Mouse (Mus musculus) inflammation-experienced regulatory T-cells, adult 6 months (primary cell): ENCODE measurements around the gene Smim20. TPM values are rescaled to one million over a fixed set of nuclear protein-coding genes. Genes with fewer than 3 reads are reported as not detected.

ENCODE experiments used
- ATAC-seq: one replicate; pipeline ENCODE4 v1.8.0; 2017
- polyA plus RNA-seq, 3 experiments: library from polyadenylated mRNA; unstranded; fragments of 100-300 nt; shearing (Covaris generic); gene quantifications; one replicate each; pipeline ENCODE4 v1.2.1; 2017

The Smim20 gene
- polyA plus RNA-seq, 3 experiments from 2014 or later = 107 to 114 (median 113) TPM

DNA sequence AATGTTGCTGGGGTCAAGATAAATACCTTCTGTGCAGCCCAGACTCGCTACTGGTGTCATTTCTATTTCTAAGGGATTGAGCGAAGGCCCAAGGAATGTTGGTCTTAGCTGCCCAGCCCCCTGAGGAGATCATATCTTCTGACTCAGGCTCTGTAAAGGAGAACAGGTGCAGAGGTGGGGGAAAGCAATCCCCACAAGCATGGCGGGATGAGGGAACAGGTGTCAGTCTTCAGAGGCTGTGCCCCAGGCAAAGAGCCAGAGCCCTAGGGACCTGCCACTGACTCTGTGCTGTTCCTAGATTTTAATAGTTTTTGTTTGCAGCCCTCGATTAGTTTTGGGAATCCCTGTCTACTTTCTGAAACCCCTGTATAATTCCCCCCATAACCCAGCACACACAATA is 702 bp upstream of the Smim20 start:
- no peak for ATAC-seq

GRCm38 (mm10) chr5:53268095-53268692 is 1.3 kb downstream of the Smim20 start:
- no peak for ATAC-seq

- ATAC-seq = no peak
These were observed 2.9 kb downstream of the Smim20 start for GRCm38 (mm10) chr5:53269799-53270198.

DNA sequence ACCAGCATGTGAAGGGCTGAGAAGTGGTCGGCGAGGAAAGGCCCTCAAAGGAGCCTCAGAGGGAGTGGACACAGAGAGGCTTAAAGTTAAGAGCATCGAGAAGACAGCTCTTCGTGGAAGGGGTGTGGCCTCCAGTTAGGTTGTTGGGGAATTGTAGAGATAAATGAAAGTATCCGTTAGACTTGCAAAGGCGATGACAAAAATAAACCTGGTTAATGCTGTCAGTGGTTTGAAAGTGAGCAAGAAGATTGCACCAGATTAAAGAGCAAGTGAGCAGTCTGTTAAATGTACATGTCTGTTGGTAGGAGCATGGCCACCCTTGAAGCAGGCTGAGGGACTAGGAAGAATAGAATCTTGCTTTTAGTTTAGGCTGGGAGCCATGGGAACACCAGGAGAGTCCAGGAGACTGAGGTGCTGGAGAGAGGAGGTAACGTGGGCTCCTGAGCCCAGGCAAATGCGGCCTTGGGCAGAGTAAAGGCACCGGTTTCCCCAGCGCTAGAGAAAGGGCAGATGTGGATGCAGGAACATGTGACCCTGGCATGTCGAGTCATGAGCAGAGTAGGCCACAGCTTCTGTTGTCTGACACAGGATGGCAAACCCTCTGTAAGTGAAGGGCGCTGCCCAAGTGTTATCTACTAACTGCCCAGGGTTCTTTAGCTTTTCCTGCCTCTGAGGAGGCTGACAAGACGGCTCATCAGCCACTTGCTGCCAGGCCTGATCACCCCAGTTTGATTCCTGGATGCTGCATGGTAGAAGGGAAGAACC is 4.2 kb downstream of the Smim20 start:
- no peak for ATAC-seq

GRCm38 (mm10) chr5:53272626-53273025 is 5.7 kb downstream of the Smim20 start:
- ATAC-seq = no peak

DNA sequence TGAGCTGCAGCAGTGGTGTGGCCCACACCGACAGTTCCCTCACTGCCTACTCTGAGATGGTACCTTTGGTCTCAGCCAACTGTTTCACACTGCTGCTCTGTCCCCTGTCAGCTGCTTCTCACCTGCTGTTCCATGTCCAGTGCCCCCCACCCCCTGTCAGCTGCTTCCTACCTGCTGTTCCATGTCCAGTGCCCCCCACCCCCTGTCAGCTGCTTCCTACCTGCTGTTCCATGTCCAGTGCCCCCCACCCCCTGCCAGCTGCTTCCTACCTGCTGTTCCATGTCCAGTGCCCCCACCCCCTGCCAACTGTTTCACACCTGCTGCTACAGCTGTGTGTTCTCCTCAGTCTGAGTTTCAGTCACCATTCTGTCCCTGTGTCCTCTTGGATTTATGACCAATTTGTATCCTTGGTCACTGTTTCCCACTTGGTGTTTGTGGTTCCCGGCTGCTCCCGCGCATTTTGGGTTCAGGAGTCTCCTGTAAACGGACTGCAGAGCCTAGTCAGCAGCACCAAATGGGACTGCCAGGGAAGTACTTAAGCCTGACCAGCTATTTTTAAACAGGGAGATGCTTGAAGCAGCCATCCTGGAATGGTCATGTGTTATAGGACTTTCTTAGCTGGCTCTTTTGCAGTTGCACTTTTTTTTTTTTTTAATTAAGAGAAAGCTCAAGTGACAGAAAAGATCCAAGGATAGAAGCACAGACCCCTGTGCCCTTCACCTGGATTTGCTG is 7.0 kb downstream of the Smim20 start:
- no peak for ATAC-seq

DNA sequence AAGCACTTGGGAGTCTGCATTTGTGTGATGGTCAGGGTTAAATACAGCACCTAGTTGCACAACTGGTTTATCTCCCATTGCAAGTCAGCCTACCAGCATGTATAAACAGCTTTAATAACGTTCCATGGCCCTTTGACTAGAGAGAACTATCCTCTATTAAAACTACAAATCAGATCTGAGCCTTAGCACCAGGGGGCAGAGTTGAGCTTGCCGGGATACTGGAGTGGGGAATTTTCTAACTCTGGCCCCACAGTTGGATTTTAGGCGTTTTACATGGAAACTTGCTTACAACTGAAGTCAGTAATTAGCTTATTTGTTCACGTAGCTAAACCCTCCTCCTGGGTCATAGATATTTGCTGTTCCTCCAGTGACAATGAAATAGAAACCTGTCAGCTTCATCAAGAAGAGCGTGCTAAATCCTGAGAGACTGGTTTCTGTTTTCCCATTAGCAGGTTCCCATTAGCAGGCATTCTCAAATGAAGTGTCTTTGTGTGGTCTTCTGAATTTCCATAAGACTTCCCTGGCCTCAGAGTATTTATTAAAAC is 8.0 kb downstream of the Smim20 start:
- ATAC-seq = no peak

DNA sequence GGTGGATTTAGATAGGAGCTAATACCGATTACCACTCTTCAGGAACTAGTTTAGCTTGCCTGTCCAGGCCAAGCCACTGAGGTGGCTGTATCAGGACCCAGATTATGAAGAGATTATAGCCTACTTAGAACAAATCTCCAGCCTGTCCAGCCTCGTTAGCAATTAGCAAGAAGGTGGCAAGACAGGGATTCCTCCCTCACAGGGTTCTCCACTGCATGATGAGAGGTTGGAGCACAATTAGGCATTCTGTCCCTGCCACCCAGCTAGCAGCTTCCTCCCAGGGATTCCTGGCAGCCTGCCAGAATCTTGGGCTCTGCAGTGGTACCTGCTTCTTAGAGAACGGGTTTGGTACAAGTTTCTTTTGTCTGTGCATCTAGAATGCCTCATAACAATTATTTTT is 8.5 kb downstream of the Smim20 start:
- ATAC-seq = no peak

GRCm38 (mm10) chr5:53276470-53277022 is 9.7 kb downstream of the Smim20 start:
- ATAC-seq = no peak

DNA sequence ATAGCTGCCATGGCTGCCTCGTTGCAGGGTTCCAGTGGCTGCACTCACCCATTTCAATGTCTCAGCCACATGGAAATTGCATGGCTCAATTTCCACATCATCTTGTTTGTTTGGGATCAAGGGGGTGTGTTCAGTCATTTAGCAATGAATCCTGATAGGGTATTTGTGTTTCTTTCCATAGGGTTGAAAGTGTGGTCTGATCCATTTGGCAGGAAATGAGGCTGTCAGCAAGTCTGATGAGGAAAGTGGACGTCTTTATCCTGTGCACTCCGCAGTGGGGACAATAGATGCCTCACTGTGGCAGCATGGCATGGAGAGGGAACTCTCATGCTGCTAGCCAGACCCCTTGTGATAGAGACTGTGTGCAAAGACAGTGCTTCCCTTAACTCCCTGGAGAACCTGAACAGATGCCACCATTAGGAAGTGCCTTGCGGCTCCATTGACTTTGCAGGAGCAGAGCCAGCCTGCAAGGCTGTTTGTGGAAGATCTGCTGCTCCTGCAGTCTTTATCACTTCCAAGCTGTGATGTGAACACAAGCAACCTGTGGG is 10.9 kb downstream of the Smim20 start:
- ATAC-seq = no peak

DNA sequence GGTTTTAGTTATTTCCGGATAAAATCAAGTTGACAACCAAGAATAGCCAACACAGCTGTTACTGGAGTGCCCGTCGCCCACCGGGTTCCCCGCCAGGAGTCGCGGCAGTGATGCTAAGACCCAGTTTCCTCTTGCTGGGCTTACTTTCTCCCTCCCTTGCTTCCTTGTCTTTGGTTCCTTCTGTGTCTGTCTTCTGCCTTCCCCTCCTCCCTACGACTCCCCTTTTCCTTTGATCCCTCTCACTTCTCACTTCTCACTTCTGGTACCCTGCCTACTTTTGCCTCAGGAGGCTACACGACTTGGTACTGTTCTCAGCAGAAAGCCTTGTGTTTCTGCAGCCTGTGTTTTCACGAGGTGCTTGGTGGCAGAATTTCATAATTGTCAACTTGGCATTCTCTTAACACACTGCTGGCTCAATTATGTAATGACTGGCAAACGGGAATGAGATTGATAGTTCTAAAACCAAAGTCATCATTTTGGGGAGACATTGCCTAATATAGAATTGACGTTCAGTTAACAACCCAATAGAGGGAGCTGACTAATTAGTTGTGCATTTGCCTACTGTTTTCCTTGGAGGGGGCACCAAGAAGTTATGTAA is 12.4 kb downstream of the Smim20 start:
- no peak for ATAC-seq

DNA sequence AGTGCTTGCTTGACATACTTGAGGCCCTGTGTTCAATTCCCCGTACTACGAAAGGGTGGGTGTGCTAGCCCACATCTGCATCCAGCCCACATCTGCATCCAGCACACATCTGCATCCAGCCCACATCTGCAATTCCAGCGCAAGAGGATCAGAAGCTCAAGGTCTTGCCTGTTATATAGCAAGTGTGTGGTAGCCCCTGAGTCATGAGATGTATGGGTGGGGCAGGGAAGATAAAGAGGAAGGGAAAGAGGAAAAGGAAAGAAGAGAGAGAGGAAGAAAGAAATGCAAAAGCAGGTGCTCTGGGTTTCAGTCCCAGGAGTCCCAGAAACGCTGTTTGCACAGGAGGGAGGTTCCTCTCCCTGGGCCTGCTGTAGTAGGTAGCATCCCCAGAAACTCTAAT is 15.6 kb downstream of the Smim20 start:
- ATAC-seq = no peak

GRCm38 (mm10) chr5:53286406-53286805 is 19.5 kb downstream of the Smim20 start:
- ATAC-seq = no peak

- no peak for ATAC-seq
These were observed 22.6 kb downstream of the Smim20 start for GRCm38 (mm10) chr5:53289438-53289837.

- no peak for ATAC-seq
These were observed 27.7 kb downstream of the Smim20 start for GRCm38 (mm10) chr5:53294627-53295026.

DNA sequence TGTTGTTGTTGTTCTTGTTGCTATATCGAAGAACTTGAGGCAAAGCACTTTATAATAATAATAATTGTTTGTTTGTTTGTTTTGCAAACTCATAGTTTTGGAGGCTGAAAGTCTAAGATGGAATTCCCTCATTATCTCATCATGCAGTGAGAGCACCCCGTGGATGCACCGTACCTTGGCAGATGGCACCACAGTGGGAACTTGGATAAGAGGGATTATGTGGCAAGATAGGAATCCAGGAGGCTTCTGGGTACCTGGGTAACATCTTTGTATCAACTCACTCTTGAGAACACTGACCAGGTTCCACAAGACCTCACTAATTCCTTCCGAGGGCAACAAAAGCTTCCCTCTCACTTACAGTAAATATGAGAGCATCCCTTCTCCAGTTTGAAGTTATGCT is 30.1 kb downstream of the Smim20 start:
- no peak for ATAC-seq

GRCm38 (mm10) chr5:53301496-53301895 is 34.6 kb downstream of the Smim20 start:
- no peak for ATAC-seq

- ATAC-seq = no peak
These were observed 36.2 kb downstream of the Smim20 start for GRCm38 (mm10) chr5:53302895-53303670.

GRCm38 (mm10) chr5:53303941-53304340 is 37.1 kb downstream of the Smim20 start:
- ATAC-seq = no peak

DNA sequence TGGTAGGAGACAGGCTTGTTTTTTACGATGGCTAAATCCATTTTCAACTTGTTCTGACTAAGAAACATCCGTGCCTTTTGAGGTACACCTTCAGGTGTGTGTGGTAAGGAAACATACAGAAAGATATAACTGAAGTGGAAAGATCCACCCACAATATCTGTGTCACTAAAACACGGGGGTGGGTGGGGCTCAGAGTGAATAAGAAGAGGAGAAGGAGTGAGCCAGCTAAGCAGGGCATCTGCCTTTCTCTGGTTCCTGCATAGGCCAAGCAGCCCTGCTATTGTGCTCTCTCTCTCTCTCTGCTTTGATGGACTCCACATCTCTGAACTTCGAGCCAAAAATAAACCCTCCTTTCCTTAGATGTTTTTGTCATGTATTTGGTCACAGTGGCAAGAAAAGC is 38.1 kb downstream of the Smim20 start:
- ATAC-seq = no peak

DNA sequence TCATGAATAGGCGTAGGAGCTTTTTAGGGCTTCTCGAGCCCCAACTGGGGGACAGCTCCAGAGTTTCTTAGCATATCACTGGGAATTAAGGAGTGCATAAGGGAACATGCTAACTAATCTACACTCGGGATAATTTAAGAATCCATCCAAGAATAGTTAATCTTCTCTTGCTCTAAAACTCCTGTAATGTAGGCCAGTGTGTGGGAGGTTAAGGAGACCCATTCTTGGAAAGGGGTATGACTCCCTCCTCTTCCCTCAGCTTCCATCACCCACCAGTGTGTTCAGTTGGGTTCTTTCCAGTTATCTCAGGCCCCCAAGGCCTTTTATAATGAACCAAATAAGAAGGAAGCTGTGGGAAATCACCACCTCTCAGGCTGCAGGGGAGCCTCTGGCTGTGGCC is 40.0 kb downstream of the Smim20 start:
- ATAC-seq = no peak

DNA sequence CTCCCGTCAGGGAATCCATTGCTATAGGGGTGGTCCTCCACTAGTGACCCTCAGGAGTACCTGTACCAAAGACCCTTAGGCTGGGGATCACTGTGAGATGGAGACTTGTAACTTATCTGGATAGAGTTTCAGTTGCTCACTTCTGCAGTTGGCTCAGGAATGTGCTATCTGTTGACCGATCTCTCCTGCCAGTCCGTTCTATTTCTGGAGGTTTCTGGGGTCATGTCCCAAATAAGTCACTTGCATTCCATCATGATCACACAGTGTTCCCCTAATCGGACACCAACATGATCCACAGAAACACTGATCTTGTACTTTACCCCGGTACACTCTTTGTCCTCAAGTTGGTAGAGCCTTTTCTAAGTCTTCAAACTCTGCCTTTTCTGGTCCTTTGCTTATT is 40.6 kb downstream of the Smim20 start:
- ATAC-seq = no peak
